Mouse (Mus musculus) adrenal gland, postnatal 4 days (tissue): ENCODE measurements around the gene Eif4ebp2. TPM values are rescaled to one million over a fixed set of nuclear protein-coding genes. Genes with fewer than 3 reads are reported as not detected.
A peak's percentile ranks its signal among the peaks of the same experiment; 100 is the strongest.
"Not testable (repeated sequence)": the region's sequence is repeated elsewhere in the genome, so short reads cannot be mapped to it uniquely, and the experiment has no call there.

ENCODE experiments used
- DNase-seq, 2 experiments: peaks; one replicate each; pipeline ENCODE4 v3.0.0; 2021 to 2022; ENCODE audit warnings: low spot score in 2 of 2, mixed read lengths in 2 of 2
- total RNA-seq, 2 experiments: library from RNA; stranded (reverse); gene quantifications; 2 replicates each; pipeline ENCODE4 v1.2.3; 2021

The Eif4ebp2 gene
- total RNA-seq, 2 experiments from 2014 or later, result 112 to 123 TPM

DNA sequence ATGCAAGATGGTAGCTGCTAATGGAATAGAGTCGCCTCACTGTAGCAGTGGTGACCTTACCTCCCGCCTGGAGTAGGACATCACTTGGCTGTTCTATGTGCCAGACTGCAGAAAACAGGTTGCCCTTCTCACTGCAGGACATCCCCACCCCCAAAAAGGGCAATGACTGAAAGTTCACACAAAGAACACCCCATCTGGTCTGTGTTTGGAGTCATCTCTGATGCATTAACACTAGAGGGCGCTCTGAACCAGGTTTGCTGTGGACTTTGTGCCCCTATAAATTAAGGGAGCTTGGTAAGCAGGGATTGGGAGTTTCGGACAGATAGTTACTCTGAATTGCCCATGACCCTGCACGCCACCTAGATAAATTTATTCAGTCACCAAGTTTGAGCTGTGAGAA, 14.4 kb upstream of the Eif4ebp2 start:
- DNase-seq, result no peak

DNA sequence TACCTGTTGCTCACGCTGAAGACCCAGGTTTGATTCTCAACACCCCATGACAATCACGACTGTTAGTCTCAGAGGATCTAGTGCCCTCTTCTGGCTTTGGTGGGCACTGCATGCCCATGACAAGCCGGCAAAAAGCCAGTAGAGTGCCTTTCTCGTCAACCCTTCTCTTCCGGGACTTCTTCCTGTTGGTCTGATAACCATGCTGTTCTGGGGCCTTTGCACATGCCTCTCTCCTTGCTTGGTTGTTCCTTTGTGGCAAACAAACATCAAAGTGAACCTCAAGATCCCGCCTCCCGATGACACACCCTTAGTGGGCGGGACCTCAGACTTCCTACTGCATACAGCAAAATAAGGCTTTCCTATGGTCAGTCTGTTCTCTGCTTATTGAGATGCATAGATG, 13.8 kb upstream of the Eif4ebp2 start:
- DNase-seq, result no peak

GRCm38 (mm10) chr10:61465009-61465408, 12.5 kb upstream of the Eif4ebp2 start:
- DNase-seq, result no peak

DNA sequence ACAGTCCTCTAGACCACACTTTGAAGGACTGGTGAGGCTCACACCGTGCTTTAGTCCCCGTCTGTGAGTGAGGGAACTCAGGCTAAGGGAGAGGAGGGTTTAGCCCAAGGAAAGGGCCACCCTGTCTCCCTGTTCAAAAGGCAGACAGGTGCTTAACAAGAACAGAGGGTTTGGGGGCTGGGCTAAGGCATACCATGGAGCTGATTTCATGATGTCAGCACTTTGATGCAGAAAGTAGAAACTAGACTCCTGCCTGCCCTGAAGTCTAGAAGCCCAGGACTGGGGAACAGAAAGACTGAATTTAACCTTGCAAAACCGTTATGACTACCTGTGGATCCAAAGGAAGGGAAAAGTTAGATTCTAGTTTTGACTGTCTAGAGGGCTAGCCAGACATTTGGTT, 4.7 kb upstream of the Eif4ebp2 start:
- DNase-seq, result no peak

DNA sequence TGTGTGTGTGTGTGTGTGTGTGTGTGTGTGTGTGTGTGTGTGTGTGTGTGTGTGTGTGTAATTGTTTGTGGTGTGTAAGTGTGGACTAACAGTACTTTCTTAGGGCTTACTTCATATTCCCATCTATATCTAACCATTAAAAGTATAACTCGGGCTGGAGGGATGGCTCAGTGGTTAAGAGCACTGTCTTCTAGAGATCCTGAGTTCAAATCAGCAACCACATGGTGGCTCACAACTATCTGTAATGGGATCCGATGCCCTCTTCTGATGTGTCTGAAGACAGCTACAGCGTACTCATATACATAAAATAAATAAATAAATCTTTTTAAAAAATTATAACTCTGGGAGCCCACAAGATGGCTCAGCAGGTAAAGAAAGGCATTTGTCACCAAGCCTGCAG, 710 bp upstream of the Eif4ebp2 start:
- not testable (repeated sequence) for DNase-seq

- peak in 1 of 2 experiments; percentile 36 for DNase-seq
These were observed 387 bp downstream of the Eif4ebp2 start for GRCm38 (mm10) chr10:61451931-61452617.

DNA sequence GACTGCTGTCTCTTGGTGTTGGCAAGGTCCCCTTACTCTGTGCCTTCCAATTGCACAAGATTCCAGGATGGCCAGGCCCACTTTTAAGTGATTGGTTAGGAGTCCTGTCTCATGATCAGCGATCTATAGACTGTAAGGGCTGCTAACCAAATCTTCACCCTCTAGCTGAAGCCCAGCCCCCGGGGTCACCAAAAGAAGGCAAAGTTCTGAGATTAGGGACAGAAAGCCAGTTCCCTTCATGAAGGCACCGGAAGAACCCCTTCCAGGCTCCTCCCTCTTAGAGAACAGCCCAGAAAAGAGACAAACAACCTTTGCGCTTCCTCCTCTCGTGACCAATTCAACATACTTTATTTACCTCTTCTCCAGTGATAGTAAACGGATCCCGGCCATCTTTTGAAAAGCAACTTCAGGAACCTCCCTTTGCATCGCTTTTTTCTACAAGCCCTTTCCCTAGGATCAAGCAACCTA, 964 bp downstream of the Eif4ebp2 start:
- peak in 1 of 2 experiments; percentile 35 for DNase-seq

- no peak for DNase-seq
These were observed 3.6 kb downstream of the Eif4ebp2 start for GRCm38 (mm10) chr10:61448834-61449233.

GRCm38 (mm10) chr10:61447581-61448353, 4.7 kb downstream of the Eif4ebp2 start:
- DNase-seq, result no peak

DNA sequence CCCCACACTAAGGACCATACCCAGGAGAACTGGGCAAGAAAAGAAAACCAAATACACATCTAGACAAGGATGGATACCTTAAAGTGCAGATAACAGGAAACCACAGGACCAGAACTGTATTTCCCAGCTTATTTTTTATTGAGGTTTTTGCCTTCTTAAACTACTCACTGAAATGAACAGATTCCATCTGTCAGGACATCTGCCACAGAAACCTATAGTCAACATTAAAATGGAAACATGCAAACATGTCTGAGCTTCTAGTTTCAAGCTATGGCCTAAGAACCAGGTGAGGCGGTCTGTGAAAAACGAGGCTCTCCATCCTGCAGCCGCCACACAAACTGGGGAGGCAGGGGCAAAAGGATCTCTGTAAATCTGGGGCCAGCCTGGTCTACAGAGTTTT, 7.4 kb downstream of the Eif4ebp2 start:
- no peak for DNase-seq

DNA sequence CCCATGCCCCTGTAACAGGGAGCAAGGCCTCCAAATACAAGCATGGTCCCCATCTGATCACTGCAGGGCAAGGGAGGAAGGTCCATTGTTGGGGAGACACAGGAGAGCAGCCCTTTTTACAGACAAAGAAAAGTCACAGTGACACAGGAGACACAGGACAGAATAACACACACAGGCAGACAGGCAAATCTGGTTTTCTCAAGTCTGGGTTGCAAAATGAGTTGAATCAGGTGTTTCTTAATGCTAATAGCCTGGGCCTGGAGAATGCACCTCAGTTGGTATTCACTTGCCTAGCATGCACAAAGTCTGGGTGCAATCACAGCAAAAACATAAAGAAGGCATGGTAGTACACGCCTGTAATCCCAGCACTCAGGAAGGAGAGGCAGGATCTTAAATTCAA, 8.6 kb downstream of the Eif4ebp2 start:
- no peak for DNase-seq

GRCm38 (mm10) chr10:61443456-61443855, 9.0 kb downstream of the Eif4ebp2 start:
- DNase-seq, result no peak

DNA sequence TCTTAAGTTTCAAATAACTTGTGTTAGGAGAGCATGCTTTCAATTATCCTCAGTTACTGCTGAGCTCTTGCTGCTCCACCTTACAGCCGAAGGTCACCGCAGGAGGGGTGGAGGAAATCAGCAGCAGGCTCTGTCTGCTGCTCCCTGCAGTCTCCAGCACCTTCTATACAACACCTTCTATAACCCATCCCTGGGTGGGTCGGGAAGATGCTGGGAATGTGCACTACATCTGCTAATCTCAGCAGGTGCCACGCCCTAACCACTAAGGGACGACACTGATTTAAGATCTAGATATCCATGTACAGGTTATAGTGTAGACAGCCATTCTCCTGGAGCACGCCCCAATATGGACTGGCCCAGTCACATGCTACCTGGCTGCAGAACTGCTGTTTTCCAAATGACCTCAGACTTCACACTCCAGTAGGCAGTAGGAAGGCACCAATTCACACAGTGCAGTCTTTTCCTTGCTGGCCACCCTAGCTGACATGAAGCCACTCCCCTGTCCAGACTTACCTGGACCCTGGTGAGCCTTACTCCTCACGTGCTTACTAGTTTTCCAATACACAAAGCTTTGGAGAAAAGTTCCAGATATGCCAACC, 12.2 kb downstream of the Eif4ebp2 start:
- no peak for DNase-seq

- no peak for DNase-seq
These were observed 21.1 kb downstream of the Eif4ebp2 start for GRCm38 (mm10) chr10:61431375-61431774.

DNA sequence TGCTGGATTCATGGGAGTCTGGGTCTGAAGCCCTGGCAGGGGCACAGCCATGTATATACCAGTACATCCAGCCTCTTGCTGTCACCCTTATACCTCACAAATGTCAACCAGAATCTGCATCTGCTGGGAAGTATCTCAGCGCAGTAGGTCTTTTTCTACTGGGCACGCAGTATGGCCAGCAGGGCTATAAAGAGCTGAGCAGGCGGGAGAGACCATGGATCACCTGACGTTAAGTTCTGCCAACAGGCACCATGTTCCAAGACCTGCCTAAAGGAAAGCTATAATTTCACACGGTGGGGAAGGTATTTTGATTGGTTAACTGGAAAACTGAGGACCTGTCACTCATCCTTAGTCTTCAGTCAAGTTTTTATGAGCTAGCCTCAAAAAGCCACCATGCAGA, 23.4 kb downstream of the Eif4ebp2 start:
- no peak for DNase-seq

DNA sequence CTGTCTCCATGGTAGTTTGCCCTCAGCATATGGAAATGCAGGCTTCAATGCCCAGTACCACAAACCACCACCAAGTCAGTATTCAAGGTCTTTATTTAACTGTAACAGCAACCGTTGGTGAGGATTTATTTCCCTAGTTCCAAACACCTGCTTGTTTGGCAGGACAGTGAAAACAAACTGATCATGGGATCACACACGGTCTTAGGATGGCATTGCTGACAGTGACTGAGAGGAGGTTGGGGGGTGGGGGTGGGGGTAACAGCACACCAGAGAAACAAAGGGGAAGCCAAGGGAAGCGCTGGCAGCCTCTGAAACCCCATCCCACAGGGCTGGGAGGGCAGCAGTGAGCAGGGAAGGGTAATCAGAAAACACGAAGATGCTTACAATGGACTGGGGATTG, 24.0 kb downstream of the Eif4ebp2 start:
- no peak for DNase-seq

GRCm38 (mm10) chr10:61427951-61428350, 24.5 kb downstream of the Eif4ebp2 start:
- DNase-seq, result no peak

DNA sequence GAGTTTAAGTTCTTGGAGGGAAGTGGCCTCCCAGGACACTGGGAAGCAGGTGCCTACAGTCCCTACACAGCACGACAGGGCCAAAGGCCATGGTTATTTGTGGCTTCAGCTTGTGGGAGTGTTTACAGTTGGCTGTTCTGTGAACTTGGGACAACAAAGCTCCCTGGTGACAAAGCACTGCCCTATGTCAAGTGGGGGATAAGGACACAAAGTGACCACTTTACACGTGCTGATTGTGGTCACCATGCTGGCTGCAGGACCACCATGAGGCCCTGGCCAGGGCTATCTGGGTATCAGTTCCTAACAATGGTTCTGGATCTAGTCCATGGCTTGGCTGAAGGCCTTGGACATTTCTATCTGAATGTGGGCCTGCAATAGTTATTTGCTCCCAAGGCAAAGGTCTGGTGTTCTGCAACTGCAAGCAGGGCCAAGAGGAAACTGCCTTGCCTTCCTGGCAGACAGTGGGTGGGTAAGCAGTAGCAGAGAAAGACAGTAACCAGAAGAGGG, 26.2 kb downstream of the Eif4ebp2 start:
- no peak for DNase-seq

DNA sequence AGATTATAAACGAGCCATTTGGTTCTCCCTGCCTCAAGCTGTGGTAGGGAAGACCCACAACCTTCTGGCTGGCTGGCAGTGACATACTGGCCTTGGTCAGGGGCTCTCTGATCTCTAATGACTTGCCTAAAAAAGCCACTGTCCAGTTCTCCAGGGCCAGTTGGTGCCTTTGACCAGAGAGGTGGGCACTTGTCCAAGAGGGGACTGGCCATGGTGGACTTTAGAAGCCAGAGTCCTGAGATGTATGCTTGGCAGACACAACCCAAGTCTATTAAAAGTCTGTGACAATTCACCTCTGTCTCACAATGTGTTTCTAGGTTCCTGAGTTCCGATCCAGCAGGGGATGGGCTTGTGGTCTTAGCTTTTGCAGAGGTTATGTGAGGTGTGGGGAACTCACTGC, 27.4 kb downstream of the Eif4ebp2 start:
- no peak for DNase-seq

- no peak for DNase-seq
These were observed 28.0 kb downstream of the Eif4ebp2 start for GRCm38 (mm10) chr10:61424500-61424899.

DNA sequence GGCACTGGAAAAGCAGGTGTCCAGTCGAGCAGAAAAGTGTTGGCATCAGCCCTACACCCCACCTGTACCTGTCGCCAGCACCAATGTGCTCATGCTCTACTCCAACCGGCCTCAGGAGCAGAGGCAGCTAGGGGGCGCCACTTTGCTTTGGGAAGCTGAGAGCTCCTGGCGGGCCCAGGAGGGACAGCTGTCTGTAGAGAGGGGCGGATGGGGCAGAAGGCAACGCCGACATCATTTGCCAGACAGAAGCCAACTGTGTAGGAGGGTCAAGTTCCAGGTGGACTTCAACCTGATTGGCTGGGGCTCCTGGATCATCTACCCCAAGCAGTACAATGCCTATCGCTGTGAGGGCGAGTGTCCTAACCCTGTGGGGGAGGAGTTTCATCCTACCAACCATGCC, 29.2 kb downstream of the Eif4ebp2 start:
- DNase-seq, result no peak

- no peak for DNase-seq
These were observed 29.6 kb downstream of the Eif4ebp2 start for GRCm38 (mm10) chr10:61422861-61423260.
